Mouse (Mus musculus) thymus, postnatal 4 days (tissue): ENCODE measurements at regions not wholly inside any gene's neighbourhood (a gene's known extent, or its start where the extent isn't known, plus 50 kb on each side); places are given as distances from the start of the nearest gene placed in this dataset.

Experiments used
- DNase-seq: peaks from one replicate; pipeline ENCODE4 v3.0.0; 2021

DNA sequence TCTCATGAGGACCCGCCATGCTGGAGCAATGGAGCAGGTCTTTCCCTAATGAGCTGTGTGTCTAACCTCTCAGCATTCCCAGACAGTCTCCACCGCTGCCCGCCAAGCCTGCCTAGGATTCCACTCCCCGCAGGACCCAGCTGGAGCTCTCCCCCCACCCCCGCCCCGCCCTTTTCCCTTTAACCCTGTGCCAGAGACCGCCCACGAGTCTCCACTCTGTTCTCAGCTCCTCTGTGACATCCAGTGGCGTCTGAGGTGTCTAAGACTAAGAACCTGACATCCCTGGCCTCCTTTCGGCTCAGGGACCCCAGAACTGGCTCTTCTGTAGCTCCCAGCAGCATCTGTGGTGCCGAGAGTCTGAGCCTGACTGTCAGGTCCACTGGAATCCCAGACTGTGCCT lies 50.9 kb upstream of the Tpp2 start:
- no peak for DNase-seq

DNA sequence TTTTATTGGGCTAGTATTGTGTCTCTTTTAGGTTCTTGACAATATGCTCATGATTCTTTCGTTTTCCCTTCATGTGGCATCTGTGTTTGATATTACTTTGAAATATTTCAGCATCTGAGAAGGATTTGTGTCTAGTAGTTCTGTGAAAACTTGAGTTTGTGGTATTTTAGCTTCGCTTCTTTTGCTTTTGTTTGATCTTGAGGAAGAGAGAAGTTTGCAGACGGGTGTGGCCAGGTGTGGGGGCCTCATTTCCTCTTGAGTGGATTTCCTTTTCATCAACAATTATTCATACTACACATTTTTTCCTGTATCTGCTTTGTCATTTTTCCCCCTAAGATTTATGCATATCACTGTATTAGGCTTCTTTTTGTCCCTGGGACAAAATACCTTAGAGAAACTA lies 52.8 kb upstream of the Uxs1 start:
- DNase-seq: peak; percentile 43

DNA sequence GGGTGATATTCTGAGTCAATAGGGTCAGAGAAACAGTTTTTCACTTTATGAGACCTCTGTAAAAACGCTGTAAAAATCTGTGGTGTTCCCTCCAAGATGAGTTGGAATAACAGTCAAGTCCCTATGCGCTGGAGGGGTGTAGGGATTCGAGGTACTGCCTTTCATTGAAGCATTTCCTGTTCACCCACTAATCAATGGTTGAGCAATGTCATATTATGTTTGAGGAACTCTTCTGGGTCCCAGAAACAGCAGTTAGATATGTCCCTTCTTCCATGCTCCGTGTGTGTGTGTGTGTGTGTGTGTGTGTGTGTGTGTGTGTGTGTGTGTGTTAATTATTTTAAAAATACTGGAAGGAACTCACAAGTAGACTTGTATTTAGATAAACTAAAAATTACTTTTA lies 52.3 kb upstream of the Uxs1 start:
- no peak for DNase-seq

DNA sequence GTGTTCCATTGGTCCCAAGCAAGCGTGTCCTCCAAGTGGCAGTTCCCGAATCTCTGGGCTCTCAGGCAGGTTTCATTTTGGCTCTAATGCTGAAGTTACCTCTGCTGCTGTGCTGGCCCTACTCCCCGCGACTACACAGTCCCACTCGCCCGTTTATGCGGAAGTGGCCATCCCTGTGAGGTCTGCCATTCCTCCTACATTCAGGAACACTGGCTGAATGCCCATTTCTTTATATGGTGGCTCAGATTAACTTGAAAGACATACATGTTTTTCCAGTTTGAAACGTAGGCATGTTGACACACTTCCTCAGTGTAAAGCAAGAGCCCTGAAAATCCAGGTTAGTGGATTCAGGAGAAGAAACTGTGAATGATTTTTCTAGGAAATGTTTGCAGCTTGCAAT lies 51.6 kb upstream of the Uxs1 start:
- no peak for DNase-seq

DNA sequence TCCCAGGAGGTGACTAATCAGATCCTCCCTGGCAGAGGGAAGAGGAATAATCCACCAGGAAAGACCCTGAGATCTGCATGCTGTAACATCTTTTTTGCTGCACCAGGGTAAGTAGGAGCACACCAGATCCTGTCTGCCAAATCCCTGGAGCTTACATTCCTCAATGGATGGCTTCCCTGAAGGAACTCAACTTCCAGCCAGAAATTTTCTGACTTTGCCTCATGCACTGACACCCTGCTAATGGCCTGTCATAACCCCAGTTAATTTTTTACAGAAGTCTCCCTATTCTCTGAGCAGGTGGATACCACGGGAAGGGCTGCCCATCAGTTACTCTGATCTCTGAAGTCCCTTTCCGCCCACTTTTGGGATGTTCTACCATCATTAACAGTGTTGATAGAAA lies 50.6 kb upstream of the Uxs1 start:
- DNase-seq: no peak

DNA sequence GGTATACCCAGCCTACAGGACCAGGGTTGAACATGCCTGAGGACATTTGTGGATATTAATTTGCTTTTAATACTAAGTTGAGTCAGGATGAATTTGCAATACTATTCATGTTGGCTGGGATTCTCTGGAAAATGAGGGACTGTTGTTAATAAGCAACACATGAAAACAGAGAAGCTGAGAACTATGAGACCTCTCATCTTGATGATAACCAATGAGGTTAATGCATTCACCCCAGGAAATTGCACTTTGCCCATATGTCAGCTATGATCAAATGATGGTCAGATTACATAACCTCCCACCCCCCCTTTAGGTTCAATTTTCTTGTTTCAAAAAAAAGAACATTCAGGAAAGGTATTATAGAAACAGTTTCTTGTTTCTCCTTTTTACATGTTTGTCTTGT lies 50.1 kb upstream of the Uxs1 start:
- no peak for DNase-seq
